Mouse (Mus musculus): ENCODE data around the gene Piwil4. TPM values are rescaled to one million over a fixed set of nuclear protein-coding genes. Genes with fewer than 3 reads are reported as not detected.

Gene Piwil4
- total RNA-seq (2014; fragmentation: Nextera tagmentation) (not detected in 2 replicates), total RNA-seq (2017) (0.76 and 0.87 TPM in 2 replicates), polyA plus RNA-seq (2012) (0.01 and 0.02 TPM in 2 replicates)

GRCm38 (mm10) chr9:14740151-14740924 lies at the start of gene Piwil4:
Piwil4 (minus strand) TSS chr9:14740733.
- no peak for TF ChIP-seq GATA2 (IDR thresholded peaks at IDR 0.05; ENCODE audit: borderline replicate concordance, low read depth, low read length)
- TF ChIP-seq POLR2AphosphoS5 (IDR thresholded peaks at IDR 0.05; ENCODE audit: insufficient replicate concordance, low read depth, low read length), result no peak
- TF ChIP-seq GATA1 (IDR thresholded peaks at IDR 0.05; ENCODE audit: borderline replicate concordance, low read length), result no peak
- TF ChIP-seq TAL1 (conservative IDR thresholded peaks at IDR 0.05; ENCODE audit: low read depth, low read length), result no peak
- TF ChIP-seq CTCF (IDR thresholded peaks at IDR 0.05; ENCODE audit: low read depth, low read length), result no peak
- Histone ChIP-seq H3K4me3 (ENCODE audit: low read depth, low read length) (peak within 1 kb of the TSS; percentile 66), H3K27me3 (ENCODE audit: insufficient read depth, low read length) (peaks cover 2% of the 10 kb centered on the region; the same call in 1 of the 2 replicates), H3K36me3 (replicated peaks) (peaks cover 8% of the 10 kb centered on the region), H3K4me1 (ENCODE audit: insufficient read depth, low read depth, low read length) (peaks cover 15% of the 10 kb centered on the region), H3K9me3 (replicated peaks) (no peaks in the 10 kb centered on the region)
- DNase-seq (ENCODE audit: low spot score) (peak; percentile 9), ATAC-seq (ENCODE audit: extremely low read depth, insufficient number of reproducible peaks, low FRiP score, poor library complexity, severe bottlenecking) (no peak)

DNA sequence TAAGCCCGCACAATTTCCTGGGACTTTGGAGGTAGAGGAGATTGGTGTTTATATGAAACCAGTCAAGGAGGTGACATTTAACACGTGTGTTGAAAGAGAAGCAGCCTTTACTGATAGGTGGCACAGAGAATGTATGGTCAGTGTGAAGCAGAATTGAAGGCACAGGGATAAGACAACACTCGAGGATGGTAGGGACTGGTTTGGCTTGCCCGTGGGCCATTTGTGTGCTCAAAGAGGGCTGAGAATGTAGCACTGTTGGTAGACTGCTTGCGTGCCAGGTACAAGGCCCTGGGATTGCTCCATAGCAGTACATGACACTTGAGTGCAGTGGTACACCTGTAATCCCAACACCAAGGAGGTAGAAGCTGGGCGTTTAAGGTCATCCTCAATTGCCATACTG lies 46.8 kb upstream of the Piwil4 start:
- Histone ChIP-seq H3K4me1 (ENCODE audit: insufficient read depth, low read depth, low read length) (peaks cover 32% of the 10 kb centered on the region), H3K9me3 (replicated peaks) (no peaks in the 10 kb centered on the region), H3K36me3 (replicated peaks) (peaks cover 61% of the 10 kb centered on the region), H3K27me3 (ENCODE audit: insufficient read depth, low read length) (no peaks in the 10 kb centered on the region), H3K4me3 (ENCODE audit: low read depth, low read length) (no peak overlapping the region)
- no peak for DNase-seq (ENCODE audit: low spot score)
- ATAC-seq (ENCODE audit: extremely low read depth, insufficient number of reproducible peaks, low FRiP score, poor library complexity, severe bottlenecking), result no peak
- TF ChIP-seq CTCF (IDR thresholded peaks at IDR 0.05; ENCODE audit: low read depth, low read length) (no peak), TAL1 (conservative IDR thresholded peaks at IDR 0.05; ENCODE audit: low read depth, low read length) (no peak), GATA1 (IDR thresholded peaks at IDR 0.05; ENCODE audit: borderline replicate concordance, low read length) (no peak), GATA2 (IDR thresholded peaks at IDR 0.05; ENCODE audit: borderline replicate concordance, low read depth, low read length) (no peak), POLR2AphosphoS5 (IDR thresholded peaks at IDR 0.05; ENCODE audit: insufficient replicate concordance, low read depth, low read length) (no peak)

DNA sequence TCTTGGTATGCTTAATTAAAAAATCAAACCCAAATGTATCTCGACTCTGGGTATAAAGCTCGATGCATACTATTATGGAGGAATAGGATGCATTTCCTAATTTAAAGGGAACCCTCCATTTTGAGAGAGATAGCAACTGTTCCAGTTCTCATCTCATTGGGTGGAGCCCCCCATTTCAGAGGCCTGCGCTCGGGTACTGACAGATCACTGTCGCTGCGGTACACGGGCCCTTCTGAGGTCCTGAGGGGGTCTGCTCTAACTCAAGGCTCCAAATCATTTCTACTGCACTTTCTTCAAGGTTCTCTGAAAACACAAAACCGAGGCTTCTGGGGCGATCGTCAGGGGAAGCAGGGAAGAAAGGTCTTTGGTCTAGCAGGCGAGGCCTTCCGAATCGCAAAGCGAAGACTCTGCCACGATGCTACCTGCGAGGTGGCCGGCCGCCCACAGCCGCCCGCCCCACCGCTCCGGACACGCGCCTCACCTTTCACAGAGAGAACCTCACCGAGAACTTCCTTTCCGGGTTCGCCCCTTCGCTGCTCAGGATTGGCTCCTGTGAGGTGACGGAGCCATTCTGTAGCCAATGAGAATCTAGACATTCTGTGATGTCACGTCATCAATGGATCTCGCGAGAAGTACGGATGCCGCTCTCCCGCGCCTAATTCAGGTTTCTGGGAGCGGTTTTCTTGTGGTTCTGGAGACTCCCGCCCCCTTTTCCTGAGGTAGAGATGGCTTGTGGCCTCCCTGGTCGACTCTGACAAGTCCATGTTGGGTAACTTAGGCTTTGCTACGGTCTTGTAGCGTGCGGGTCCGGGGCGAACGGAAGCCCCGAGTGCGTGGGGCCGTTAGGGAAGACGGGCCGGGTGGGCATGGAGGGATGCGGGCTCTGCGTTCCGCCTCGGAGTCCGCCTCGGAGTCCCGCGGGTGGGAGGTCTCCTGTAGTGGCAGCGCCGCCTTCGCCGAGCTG lies 43.8 kb upstream of the Piwil4 start, which contains the start of the genes Mre11a and Ankrd49:
Mre11a (plus strand) TSS at position 616 of the 964 bp plus-strand sequence.
Ankrd49 (minus strand) TSS at position 818 of the 964 bp plus-strand sequence.
- Histone ChIP-seq H3K4me1 (ENCODE audit: insufficient read depth, low read depth, low read length) (peaks cover 42% of the 10 kb centered on the region), H3K36me3 (replicated peaks) (peaks cover 59% of the 10 kb centered on the region), H3K27me3 (ENCODE audit: insufficient read depth, low read length) (no peaks in the 10 kb centered on the region), H3K4me3 (ENCODE audit: low read depth, low read length) (peak within 1 kb of the TSS; percentile 88), H3K9me3 (replicated peaks) (no peaks in the 10 kb centered on the region)
- ATAC-seq (ENCODE audit: extremely low read depth, insufficient number of reproducible peaks, low FRiP score, poor library complexity, severe bottlenecking) (peak; percentile 96), DNase-seq (ENCODE audit: low spot score) (peak; percentile 94)
- TF ChIP-seq CTCF (IDR thresholded peaks at IDR 0.05; ENCODE audit: low read depth, low read length) (no peak), GATA1 (IDR thresholded peaks at IDR 0.05; ENCODE audit: borderline replicate concordance, low read length) (no peak), GATA2 (IDR thresholded peaks at IDR 0.05; ENCODE audit: borderline replicate concordance, low read depth, low read length) (no peak), TAL1 (conservative IDR thresholded peaks at IDR 0.05; ENCODE audit: low read depth, low read length) (no peak), POLR2AphosphoS5 (IDR thresholded peaks at IDR 0.05; ENCODE audit: insufficient replicate concordance, low read depth, low read length) (no peak)

GRCm38 (mm10) chr9:14778341-14778740 lies 37.8 kb upstream of the Piwil4 start:
- Histone ChIP-seq H3K4me1 (ENCODE audit: insufficient read depth, low read depth, low read length) (peaks cover 13% of the 10 kb centered on the region), H3K9me3 (replicated peaks) (no peaks in the 10 kb centered on the region), H3K4me3 (ENCODE audit: low read depth, low read length) (no peak overlapping the region), H3K36me3 (replicated peaks) (peaks cover 39% of the 10 kb centered on the region), H3K27me3 (ENCODE audit: insufficient read depth, low read length) (no peaks in the 10 kb centered on the region)
- ATAC-seq (ENCODE audit: extremely low read depth, insufficient number of reproducible peaks, low FRiP score, poor library complexity, severe bottlenecking), result no peak
- no peak for TF ChIP-seq CTCF (IDR thresholded peaks at IDR 0.05; ENCODE audit: low read depth, low read length)
- TF ChIP-seq GATA1 (IDR thresholded peaks at IDR 0.05; ENCODE audit: borderline replicate concordance, low read length), result no peak
- TF ChIP-seq TAL1 (conservative IDR thresholded peaks at IDR 0.05; ENCODE audit: low read depth, low read length), result no peak
- no peak for TF ChIP-seq GATA2 (IDR thresholded peaks at IDR 0.05; ENCODE audit: borderline replicate concordance, low read depth, low read length)
- no peak for TF ChIP-seq POLR2AphosphoS5 (IDR thresholded peaks at IDR 0.05; ENCODE audit: insufficient replicate concordance, low read depth, low read length)
- no peak for DNase-seq (ENCODE audit: low spot score)

- no peaks in the 10 kb centered on the region for H3K9me3 ChIP-seq (replicated peaks)
- ATAC-seq (ENCODE audit: extremely low read depth, insufficient number of reproducible peaks, low FRiP score, poor library complexity, severe bottlenecking) (no peak), DNase-seq (ENCODE audit: low spot score) (no peak)
- H3K4me1 ChIP-seq (ENCODE audit: insufficient read depth, low read depth, low read length), result 0 out of 2 replicates have a peak, but pooled peaks cover 4% of the 10 kb centered on the region
- no peak overlapping the region for H3K4me3 ChIP-seq (ENCODE audit: low read depth, low read length)
- peaks cover 11% of the 10 kb centered on the region for H3K27me3 ChIP-seq (ENCODE audit: insufficient read depth, low read length)
- TF ChIP-seq GATA1 (IDR thresholded peaks at IDR 0.05; ENCODE audit: borderline replicate concordance, low read length) (no peak), TAL1 (conservative IDR thresholded peaks at IDR 0.05; ENCODE audit: low read depth, low read length) (no peak), POLR2AphosphoS5 (IDR thresholded peaks at IDR 0.05; ENCODE audit: insufficient replicate concordance, low read depth, low read length) (no peak), GATA2 (IDR thresholded peaks at IDR 0.05; ENCODE audit: borderline replicate concordance, low read depth, low read length) (no peak), CTCF (IDR thresholded peaks at IDR 0.05; ENCODE audit: low read depth, low read length) (no peak)
- H3K36me3 ChIP-seq (replicated peaks), result peaks cover 6% of the 10 kb centered on the region
These were observed 33.3 kb upstream of the Piwil4 start for GRCm38 (mm10) chr9:14773813-14774212.

Data from G1E (cell line).